Mouse (Mus musculus) CD4-positive, CD25-positive, alpha-beta regulatory T cell, adult 4 months (primary cell): Measurements from ENCODE around the gene Praf2. TPM values are rescaled to one million over a fixed set of nuclear protein-coding genes. Genes with fewer than 3 reads are reported as not detected.
A peak's percentile ranks its signal among the peaks of the same experiment; 100 is the strongest.
"Not testable (repeated sequence)": the region's sequence is repeated elsewhere in the genome, so short reads cannot be mapped to it uniquely, and the experiment has no call there.

Experiments
- ATAC-seq: one replicate; pipeline ENCODE4 v1.8.0; 2017
- polyA plus RNA-seq, 2 experiments: library from polyadenylated mRNA; unstranded; fragments of 100-300 nt; shearing (Covaris generic); gene quantifications; one replicate each; pipeline ENCODE4 v1.2.1; 2017

Gene Praf2
- 10 to 100 TPM; 33.9 to 40.0 TPM for polyA plus RNA-seq

GRCm38 (mm10) chrX:7728215-7728921 is at the start of gene Praf2:
Gene Praf2 (plus strand): TSS chrX:7728439.
- peak; percentile 97 for ATAC-seq

DNA sequence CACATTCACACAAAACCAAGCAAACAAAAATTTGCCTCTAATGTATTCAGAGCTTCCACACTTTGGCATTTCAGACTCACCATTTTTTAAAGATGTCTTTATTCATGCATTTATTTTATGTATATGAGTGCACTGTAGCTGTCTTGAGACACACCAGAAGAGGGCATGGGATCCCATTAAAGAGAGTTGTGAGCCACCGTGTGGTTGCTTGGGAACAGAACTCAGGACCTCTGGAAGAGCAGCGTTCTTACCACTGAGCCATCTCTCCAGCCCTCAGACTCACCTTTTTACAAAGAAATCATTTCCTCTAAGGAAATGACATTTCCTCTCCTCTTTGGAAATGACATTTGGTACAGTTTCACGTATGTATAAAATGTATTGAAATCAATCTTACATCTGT is 49.3 kb upstream of the Praf2 start:
- no peak for ATAC-seq

DNA sequence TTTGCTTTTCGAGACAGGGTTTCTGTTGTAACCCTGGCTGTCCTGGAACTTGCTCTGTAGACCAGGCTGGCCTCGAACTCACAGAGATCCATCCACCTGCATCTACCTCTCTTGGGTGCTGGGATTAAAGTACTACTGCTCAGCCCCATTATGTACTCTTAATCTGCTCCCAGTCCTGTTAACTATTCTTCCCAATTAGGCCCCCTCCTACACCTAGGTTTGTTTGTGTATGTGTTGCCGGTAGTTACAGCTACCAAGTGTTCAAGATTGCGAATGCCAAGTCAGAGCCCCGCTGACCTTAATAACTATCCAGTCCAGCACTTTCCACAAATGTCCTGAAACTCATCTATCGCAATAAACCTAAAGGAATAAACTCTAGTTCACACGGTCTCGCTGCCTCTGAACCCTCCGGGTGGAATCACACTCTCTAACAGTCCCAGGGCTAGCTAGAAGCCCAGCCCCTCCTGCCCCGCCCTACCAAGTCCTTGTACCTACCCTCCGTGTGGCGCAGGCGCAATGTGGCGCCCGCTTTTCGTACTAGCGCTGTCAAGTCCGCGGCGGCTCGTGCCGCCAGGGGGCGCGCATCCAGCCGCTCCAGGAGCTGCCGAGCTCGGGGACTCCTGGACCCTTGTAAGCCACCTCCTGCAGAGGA is 48.7 kb upstream of the Praf2 start:
- peak; percentile 96 for ATAC-seq

DNA sequence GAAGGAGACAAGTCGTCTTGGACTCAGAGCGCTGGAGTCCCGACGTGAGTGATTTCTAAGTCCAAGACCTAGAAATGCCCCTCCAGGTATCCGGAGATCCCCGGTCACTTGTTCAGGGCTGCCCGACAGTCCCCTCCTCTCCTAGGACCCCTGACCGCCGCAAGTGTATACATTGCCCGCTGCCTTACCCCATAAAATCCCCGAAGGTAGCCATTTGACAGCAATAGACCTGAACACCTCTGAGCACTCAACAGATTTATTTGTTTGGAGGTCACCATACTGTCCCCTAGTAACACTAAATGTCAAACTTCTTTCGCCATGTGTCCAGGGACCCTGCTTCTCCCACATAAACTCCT is 48.2 kb upstream of the Praf2 start:
- no peak for ATAC-seq

DNA sequence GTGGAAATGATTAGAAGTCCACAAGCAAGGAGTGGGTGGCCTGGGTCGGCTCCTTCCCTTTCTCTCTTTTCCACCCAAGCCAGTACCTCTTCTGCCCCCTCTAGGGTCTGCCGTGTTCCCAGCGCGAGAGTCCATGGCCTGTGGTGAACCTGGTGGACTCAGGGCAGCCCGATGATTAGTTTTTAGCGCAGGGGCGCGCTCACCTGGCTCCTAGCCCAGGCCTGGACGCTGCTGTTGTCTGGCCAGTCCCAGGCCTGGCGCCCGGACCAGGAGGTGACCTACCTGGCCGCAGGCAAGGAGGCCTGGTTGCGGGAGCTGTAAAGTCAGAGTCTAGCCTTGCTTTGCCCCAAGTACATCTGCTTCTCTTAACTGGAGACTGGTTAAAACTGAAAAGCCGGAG is 47.4 kb upstream of the Praf2 start, which contains the start of gene Magix:
Gene Magix, minus strand, starts transcription at position 388 of the 400 bp plus-strand sequence.
- no peak for ATAC-seq

- ATAC-seq: no peak
Measured at GRCm38 (mm10) chrX:7688321-7688720, 39.9 kb upstream of the Praf2 start.

- ATAC-seq: no peak
Measured at GRCm38 (mm10) chrX:7690486-7690885, 37.8 kb upstream of the Praf2 start.

DNA sequence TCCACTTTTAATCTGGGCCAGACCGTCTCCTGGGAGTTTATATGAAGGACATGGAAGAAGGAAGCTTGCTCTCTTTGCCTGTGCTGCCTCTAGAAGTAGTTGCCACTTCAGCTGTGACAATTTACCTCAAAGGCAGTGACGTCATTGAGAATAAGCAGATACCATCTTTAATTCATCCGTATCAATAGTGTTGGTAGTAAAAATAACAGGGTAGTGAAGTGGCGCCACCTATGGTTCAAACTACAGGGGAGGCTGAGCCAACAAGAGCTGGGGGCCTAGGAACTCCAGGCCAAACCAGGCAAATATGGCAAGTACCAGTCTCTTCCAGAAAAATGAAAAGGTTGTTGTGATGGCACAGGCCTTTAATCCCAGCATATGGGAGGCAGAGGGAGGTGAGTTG is 35.4 kb upstream of the Praf2 start:
- ATAC-seq: peak; percentile 65

- no peak for ATAC-seq
Measured at GRCm38 (mm10) chrX:7696520-7696919, 31.7 kb upstream of the Praf2 start.

GRCm38 (mm10) chrX:7696954-7697381 is 31.3 kb upstream of the Praf2 start, which contains the start of gene Gpkow:
Gene Gpkow (plus strand): TSS chrX:7697131.
- peak; percentile 96 for ATAC-seq

DNA sequence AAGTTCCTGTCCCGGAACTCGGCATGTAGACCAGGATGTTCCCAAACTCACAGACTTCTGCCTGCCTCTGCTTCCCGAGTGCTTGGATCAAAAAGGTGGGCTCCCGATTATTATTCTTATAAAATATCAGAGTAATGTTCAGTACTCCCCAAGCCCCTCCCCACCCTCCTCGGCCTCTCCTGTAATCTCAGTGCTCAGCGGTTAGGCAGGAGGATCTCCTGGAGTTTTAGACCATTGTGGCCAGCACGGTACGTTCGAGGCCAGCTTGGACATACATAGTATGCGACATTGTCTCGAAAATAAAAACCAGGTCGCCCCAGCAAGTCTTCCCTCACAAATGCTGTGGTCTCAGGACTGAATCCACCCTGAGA is 14.5 kb upstream of the Praf2 start:
- peak; percentile 6 for ATAC-seq

- peak; percentile 95 for ATAC-seq
Measured at GRCm38 (mm10) chrX:7714135-7714899, 13.9 kb upstream of the Praf2 start, which contains the start of gene Wdr45. Gene Wdr45 (plus strand): TSS chrX:7714333.

DNA sequence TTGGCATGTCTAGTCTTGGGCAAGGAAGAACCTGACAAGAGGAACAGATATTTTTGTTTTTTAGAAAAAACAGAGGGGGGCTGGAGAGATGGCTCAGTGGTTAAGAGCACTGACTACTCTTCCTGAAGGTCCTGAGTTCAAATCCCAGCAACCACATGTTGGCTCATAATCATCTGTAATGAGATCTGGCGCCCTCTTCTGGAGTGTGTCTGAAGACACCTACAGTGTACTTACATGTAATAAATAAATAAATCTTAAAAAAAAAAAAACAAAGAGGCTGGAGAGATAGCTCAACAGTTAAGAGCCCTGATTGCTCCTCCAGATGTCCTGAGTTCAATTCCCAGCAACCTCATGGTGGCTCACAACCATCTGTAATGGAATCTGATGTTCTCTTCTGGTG is 12.2 kb upstream of the Praf2 start:
- ATAC-seq: not testable (repeated sequence)

DNA sequence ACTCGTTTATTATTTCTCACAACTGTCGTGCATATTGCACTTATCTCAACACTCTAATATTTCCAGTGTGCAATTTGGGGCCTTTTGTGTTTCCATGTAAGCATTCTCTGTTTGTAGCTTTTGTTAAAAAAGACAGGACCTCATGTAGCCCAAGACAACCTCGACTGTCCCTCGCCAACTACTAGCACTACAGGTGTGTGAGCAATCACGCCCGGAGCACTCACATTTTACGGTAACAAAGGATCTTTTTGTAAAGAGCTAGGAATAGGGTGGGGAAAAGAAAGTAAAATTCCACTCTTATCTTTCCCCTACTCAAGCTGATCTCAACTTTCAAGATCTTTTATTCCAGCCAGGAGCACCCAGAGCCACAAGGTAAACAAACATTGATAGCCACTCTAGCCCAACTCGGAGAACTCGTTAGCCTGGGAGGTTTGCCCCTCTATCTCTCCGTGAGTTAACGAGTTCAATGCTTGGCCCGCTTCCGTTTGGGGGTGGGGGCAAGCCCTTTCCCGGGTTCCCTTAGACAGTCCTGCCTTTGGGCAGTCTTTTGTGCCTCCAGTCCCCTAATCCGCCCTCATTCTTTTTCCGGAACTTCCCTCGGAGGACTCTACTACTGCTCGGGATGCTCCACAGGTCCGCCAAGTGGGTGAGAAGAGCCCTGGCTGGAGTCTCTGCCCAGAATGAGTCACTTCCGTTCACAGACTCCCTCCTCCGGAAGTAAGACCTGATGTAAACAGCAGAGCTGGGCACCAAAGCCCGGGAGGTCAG is 6.5 kb upstream of the Praf2 start, which contains the start of gene Gm45208:
Gene Gm45208, plus strand, starts transcription at position 732 of the 768 bp plus-strand sequence.
- ATAC-seq: peak; percentile 93

GRCm38 (mm10) chrX:7722282-7722611 is 6.0 kb upstream of the Praf2 start:
- ATAC-seq: no peak

DNA sequence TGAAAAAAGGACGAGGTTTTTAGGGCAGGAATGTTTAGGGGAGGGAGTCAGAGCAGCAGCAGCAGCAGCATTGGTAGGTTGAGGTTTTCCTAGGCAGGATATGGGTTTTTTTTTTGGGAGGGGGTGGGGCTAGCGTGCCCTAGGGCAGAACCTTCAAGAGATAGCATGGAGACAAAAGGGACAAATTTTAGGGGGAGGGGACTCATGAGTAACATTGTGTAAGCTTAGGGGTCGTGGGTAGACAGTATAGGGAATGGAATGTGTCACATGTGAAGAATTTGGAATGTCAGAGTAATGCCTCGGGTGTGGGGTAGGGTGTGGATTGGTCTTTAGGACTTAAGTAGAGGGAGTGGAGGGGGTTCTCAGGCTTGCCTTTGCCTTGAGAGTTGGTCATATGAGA is 5.5 kb upstream of the Praf2 start:
- ATAC-seq: peak; percentile 28

DNA sequence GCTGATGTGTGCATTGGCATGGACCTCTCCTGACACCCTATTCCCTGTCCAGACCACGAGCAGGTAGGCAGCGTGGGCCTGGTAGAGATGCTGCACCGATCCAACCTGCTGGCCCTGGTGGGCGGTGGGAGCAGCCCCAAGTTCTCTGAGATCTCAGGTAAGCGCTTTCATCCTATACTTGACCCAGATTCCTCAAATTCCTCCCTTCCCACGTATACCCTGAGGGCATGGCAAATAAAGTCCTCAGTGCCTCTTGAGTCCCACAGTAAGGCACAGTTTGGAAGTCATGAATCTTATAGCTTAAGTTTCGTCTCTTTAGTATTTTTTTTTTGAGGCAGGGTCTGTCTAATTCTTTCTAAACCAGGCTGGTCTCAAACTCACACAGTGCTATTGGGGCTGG is 4.1 kb upstream of the Praf2 start:
- no peak for ATAC-seq

GRCm38 (mm10) chrX:7725841-7726240 is 2.4 kb upstream of the Praf2 start:
- no peak for ATAC-seq

DNA sequence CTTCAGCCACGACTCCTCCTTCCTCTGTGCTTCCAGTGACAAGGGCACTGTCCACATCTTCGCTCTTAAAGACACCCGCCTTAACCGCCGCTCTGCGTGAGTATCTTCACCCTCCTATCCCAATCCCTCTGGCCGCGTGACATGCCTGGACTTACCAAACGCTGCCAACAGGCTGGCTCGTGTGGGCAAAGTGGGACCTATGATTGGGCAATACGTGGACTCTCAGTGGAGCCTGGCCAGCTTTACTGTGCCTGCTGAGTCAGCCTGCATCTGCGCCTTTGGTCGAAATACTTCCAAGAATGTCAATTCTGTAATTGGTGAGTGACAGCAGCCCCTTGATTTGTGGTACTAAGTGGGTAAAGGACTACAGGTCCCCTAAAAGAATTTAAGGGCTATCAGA is 1.1 kb upstream of the Praf2 start:
- no peak for ATAC-seq

DNA sequence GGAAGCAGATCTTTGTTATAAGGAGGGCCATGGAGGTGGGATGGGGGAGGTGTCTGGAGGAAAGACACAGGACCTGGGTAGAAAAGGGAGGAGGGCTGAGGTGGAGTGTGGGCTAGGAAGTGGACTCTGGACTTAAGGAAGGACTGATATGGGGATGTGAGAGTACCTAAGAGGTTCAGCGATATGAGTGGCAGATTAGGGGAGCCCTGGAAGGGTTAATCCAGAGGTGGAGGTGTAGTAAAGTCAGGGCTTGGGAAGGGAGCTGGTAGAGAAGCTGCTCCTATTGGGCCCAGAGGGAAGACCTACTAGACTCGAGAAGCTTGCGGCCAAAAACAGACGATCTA is 655 bp downstream of the Praf2 start:
- ATAC-seq: no peak

- ATAC-seq: peak; percentile 93
Measured at GRCm38 (mm10) chrX:7733571-7734156, 5.4 kb downstream of the Praf2 start.

DNA sequence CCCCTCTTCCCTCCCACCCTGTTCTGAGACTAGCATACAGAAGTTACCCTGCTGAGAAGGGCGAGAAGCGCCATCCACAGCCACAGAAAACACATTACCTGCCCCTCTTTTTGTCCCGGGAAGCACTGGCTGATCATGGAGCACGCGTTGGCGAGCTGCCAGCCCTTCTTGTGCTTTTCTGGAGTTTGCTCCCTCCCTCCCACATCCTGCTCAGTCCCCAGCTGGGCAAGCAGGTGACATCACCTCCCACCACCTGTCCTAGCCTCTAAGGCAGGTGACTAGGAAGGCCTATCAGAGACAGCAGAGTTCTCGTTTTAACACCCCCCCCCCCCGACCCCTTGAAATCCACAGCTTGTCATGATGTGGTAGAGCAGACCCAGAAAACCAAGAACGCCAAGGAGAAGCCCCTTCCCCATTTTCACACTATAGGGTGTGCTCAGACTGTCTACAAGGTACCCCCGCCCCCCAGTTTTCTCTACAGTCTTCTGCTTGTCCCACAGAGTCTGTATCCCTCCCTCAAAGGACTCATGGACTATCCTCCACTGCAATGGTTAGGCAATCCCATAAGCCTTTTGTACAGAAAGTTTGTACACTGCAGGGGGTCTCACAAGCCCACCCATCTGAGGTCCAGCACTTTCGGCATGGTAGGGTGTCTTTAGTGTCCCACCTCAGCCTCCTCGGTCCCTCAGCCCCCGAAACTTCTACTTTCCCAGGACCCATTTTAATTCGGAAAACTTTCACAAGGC is 11.3 kb downstream of the Praf2 start:
- no peak for ATAC-seq
